Mouse (Mus musculus) midbrain, embryonic 11.5 days (tissue): ENCODE measurements at regions not wholly inside any gene's neighbourhood (a gene's known extent, or its start where the extent isn't known, plus 50 kb on each side); places are given as distances from the start of the nearest gene placed in this dataset.
A peak's percentile ranks its signal among the peaks of the same experiment; 100 is the strongest.

Source experiments
- ATAC-seq: fragments of 200-750 bp; cut with Nextera tagmentation; 2 replicates; pipeline ENCODE4 v1.8.0; 2017; ENCODE audit warnings: moderate TSS enrichment, moderate library complexity; ENCODE audit not compliant: low FRiP score
- DNase-seq: peaks from one replicate; pipeline ENCODE4 v3.0.0; 2015; ENCODE audit warnings: low spot score; ENCODE audit errors: missing footprints
- H3K27ac ChIP-seq: fragments of 300-500 bp; sonication (generic); 2 replicates; pipeline ENCODE4 v1.5.1; 2014; ENCODE audit warnings: low read depth, low read length
- H3K27me3 ChIP-seq: fragments of 300-500 bp; sonication (generic); 2 replicates; pipeline ENCODE4 v1.6.1; 2014; ENCODE audit warnings: mild to moderate bottlenecking, low read length, moderate library complexity, mixed read lengths; ENCODE audit not compliant: control insufficient read depth, insufficient read depth
- H3K36me3 ChIP-seq: fragments of 300-500 bp; sonication (generic); 2 replicates; pipeline ENCODE4 v1.6.1; 2014; ENCODE audit warnings: mild to moderate bottlenecking, low read length, moderate library complexity, mixed read lengths; ENCODE audit not compliant: control insufficient read depth, insufficient read depth
- H3K4me1 ChIP-seq: fragments of 300-500 bp; sonication (generic); 2 replicates; pipeline ENCODE4 v1.6.1; 2014; ENCODE audit warnings: low read length; ENCODE audit not compliant: control insufficient read depth, insufficient read depth
- H3K4me2 ChIP-seq: fragments of 300-500 bp; sonication (generic); 2 replicates; pipeline ENCODE4 v1.6.1; 2014; ENCODE audit warnings: mild to moderate bottlenecking, moderate library complexity
- H3K4me3 ChIP-seq: fragments of 300-500 bp; sonication (generic); 2 replicates; pipeline ENCODE4 v1.5.1; 2014; ENCODE audit warnings: low read depth, low read length
- H3K9ac ChIP-seq: fragments of 300-500 bp; sonication (generic); 2 replicates; pipeline ENCODE4 v1.6.1; 2014; ENCODE audit warnings: low read length
- H3K9me3 ChIP-seq: fragments of 300-500 bp; sonication (generic); 2 replicates; pipeline ENCODE4 v1.6.1; 2016; ENCODE audit warnings: low read length; ENCODE audit not compliant: control insufficient read depth
- WGBS: fragments of 180-500 bp; shearing (Covaris S2); extraction: QIAGEN DNeasy Blood & Tissue Kit; methylation state at CpG from one replicate; pipeline ENCODE4 v1.1.7; 2014; 5-methylcytosine and 5-hydroxymethylcytosine counted together

DNA sequence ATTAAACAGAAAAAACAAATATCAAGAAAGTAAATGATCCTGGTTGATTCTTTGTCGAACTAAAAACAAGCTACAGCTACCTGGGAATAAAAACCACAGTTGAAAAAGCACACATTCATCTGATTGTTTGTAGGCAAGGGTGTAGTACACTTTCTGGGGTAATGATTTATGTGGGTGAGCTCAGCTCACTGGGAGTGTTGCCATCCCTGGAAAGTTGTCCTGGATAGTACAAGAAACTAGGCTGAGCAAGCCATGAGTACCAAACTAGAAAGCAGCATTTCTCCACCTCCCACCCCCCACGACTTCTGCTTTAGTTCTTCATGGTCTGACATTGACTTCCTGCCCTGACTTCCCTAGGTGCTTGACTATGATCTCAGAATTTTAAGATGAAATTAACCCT lies 967.6 kb downstream of the Plod2 start:
- Histone ChIP-seq H3K27ac (no peak overlapping the region), H3K9me3 (no peaks in the 10 kb centered on the region), H3K4me1 (no peaks in the 10 kb centered on the region), H3K9ac (no peak overlapping the region), H3K27me3 (no peaks in the 10 kb centered on the region), H3K36me3 (no peaks in the 10 kb centered on the region), H3K4me3 (no peak overlapping the region), H3K4me2 (no peak overlapping the region)
- no peak for DNase-seq
- no peak for ATAC-seq
- 72% methylated on average over 2 of the region's 2 CpGs for WGBS

DNA sequence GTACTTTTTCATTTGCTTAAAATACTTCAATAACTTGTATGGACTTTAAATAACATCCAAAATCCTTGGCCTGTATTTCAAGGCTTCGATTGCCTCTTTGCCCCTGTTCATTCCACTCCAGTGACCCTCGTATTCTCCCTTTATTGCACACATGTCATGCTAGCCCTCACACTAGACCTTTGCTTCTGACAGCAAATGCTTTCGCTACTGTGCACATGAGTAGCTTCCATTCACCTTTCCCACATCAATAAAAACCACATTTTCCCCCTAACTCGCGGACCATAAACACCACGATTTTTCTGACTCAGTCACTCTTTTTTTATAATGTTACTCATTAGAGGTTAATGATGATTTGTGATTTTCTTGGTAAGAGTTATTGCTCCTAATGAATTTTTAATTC lies 982.0 kb downstream of the Plod2 start:
- DNase-seq (no peak), ATAC-seq (0 out of 2 replicates have a peak, but pooled peaks have one; percentile 42)
- no peak overlapping the region for H3K27ac ChIP-seq
- H3K4me1 ChIP-seq: no peaks in the 10 kb centered on the region
- H3K36me3 ChIP-seq: no peaks in the 10 kb centered on the region
- no peak overlapping the region for H3K9ac ChIP-seq
- H3K9me3 ChIP-seq: no peaks in the 10 kb centered on the region
- WGBS: 54% methylated on average over 6 of the region's 6 CpGs
- H3K27me3 ChIP-seq: no peaks in the 10 kb centered on the region
- H3K4me3 ChIP-seq: no peak overlapping the region
- no peak overlapping the region for H3K4me2 ChIP-seq

GRCm38 (mm10) chr9:93525132-93525531 lies 983.1 kb downstream of the Plod2 start:
- Histone ChIP-seq H3K9ac (no peak overlapping the region), H3K4me1 (no peaks in the 10 kb centered on the region), H3K27me3 (no peaks in the 10 kb centered on the region), H3K27ac (no peak overlapping the region), H3K4me2 (no peak overlapping the region), H3K4me3 (no peak overlapping the region), H3K9me3 (no peaks in the 10 kb centered on the region), H3K36me3 (no peaks in the 10 kb centered on the region)
- no peak for DNase-seq
- no peak for ATAC-seq

- no peak overlapping the region for H3K9ac ChIP-seq
- no peak overlapping the region for H3K4me2 ChIP-seq
- no peaks in the 10 kb centered on the region for H3K4me1 ChIP-seq
- H3K36me3 ChIP-seq: no peaks in the 10 kb centered on the region
- H3K4me3 ChIP-seq: no peak overlapping the region
- H3K27ac ChIP-seq: no peak overlapping the region
- WGBS: 84% methylated on average over 2 of the region's 2 CpGs
- no peaks in the 10 kb centered on the region for H3K9me3 ChIP-seq
- no peaks in the 10 kb centered on the region for H3K27me3 ChIP-seq
- ATAC-seq (no peak), DNase-seq (no peak)
Observed at GRCm38 (mm10) chr9:93530646-93531320, 988.8 kb downstream of the Plod2 start.
